Mouse (Mus musculus): ENCODE measurements around the gene Alg12. TPM values are rescaled to one million over a fixed set of nuclear protein-coding genes. Genes with fewer than 3 reads are reported as not detected.

Gene Alg12
- polyA plus RNA-seq, 1 experiment, result 18.1 TPM

GRCm38 (mm10) chr15:88848661-88849060 is 29.5 kb upstream of the Alg12 start:
- Histone ChIP-seq H3K4me1 (ENCODE audit: control insufficient read depth, insufficient read depth, low read length) (peaks cover 40% of the 10 kb centered on the region), H3K27ac (ENCODE audit: insufficient read depth, low read depth, low read length) (no peak overlapping the region), H3K4me3 (ENCODE audit: insufficient read depth, low read depth, low read length) (no peak overlapping the region), H3K27me3 (replicated peaks; ENCODE audit: control insufficient read depth, insufficient read depth, low read length) (no peaks in the 10 kb centered on the region), H3K36me3 (ENCODE audit: control insufficient read depth, insufficient read depth, low read length) (no peaks in the 10 kb centered on the region)
- 100% methylated on average over 1 of the region's 1 CpGs for WGBS
- no peak for DNase-seq
- no peak for TF ChIP-seq CTCF (conservative IDR thresholded peaks at IDR 0.05; ENCODE audit: insufficient read depth, insufficient read length, low read depth, low read length)
- no peak for TF ChIP-seq POLR2A (IDR thresholded peaks at IDR 0.05; ENCODE audit: low read depth, low read length)

- TF ChIP-seq POLR2A (IDR thresholded peaks at IDR 0.05; ENCODE audit: low read depth, low read length) (no peak), CTCF (conservative IDR thresholded peaks at IDR 0.05; ENCODE audit: insufficient read depth, insufficient read length, low read depth, low read length) (no peak)
- Histone ChIP-seq H3K4me1 (ENCODE audit: control insufficient read depth, insufficient read depth, low read length) (peaks cover 4% of the 10 kb centered on the region), H3K36me3 (ENCODE audit: control insufficient read depth, insufficient read depth, low read length) (no peaks in the 10 kb centered on the region), H3K27me3 (replicated peaks; ENCODE audit: control insufficient read depth, insufficient read depth, low read length) (no peaks in the 10 kb centered on the region), H3K27ac (ENCODE audit: insufficient read depth, low read depth, low read length) (no peak overlapping the region), H3K4me3 (ENCODE audit: insufficient read depth, low read depth, low read length) (no peak overlapping the region)
- 95% methylated on average over 7 of the region's 7 CpGs for WGBS
- DNase-seq, result no peak
These were observed 25.8 kb upstream of the Alg12 start for GRCm38 (mm10) chr15:88844966-88845365.

GRCm38 (mm10) chr15:88843486-88844097 is 24.5 kb upstream of the Alg12 start:
- no peaks in the 10 kb centered on the region for H3K36me3 ChIP-seq (ENCODE audit: control insufficient read depth, insufficient read depth, low read length)
- DNase-seq, result no peak
- WGBS, result 64% methylated on average over 8 of the region's 8 CpGs

GRCm38 (mm10) chr15:88842300-88842673 is 23.2 kb upstream of the Alg12 start:
- DNase-seq, result no peak
- Histone ChIP-seq H3K36me3 (ENCODE audit: control insufficient read depth, insufficient read depth, low read length) (no peaks in the 10 kb centered on the region), H3K4me1 (ENCODE audit: control insufficient read depth, insufficient read depth, low read length) (peaks cover 10% of the 10 kb centered on the region), H3K4me3 (ENCODE audit: insufficient read depth, low read depth, low read length) (no peak overlapping the region), H3K27me3 (replicated peaks; ENCODE audit: control insufficient read depth, insufficient read depth, low read length) (no peaks in the 10 kb centered on the region), H3K27ac (ENCODE audit: insufficient read depth, low read depth, low read length) (no peak overlapping the region)
- WGBS, result 72% methylated on average over 3 of the region's 3 CpGs
- TF ChIP-seq POLR2A (IDR thresholded peaks at IDR 0.05; ENCODE audit: low read depth, low read length) (no peak), CTCF (conservative IDR thresholded peaks at IDR 0.05; ENCODE audit: insufficient read depth, insufficient read length, low read depth, low read length) (no peak)

More at GRCm38 (mm10) chr15:88843486-88844097, 24.5 kb upstream of the Alg12 start:
- TF ChIP-seq CTCF (conservative IDR thresholded peaks at IDR 0.05; ENCODE audit: insufficient read depth, insufficient read length, low read depth, low read length) (no peak), POLR2A (IDR thresholded peaks at IDR 0.05; ENCODE audit: low read depth, low read length) (no peak)
- no peak overlapping the region for H3K4me3 ChIP-seq (ENCODE audit: insufficient read depth, low read depth, low read length)
- no peaks in the 10 kb centered on the region for H3K27me3 ChIP-seq (replicated peaks; ENCODE audit: control insufficient read depth, insufficient read depth, low read length)
- no peak overlapping the region for H3K27ac ChIP-seq (ENCODE audit: insufficient read depth, low read depth, low read length)
- peaks cover 10% of the 10 kb centered on the region for H3K4me1 ChIP-seq (ENCODE audit: control insufficient read depth, insufficient read depth, low read length)

GRCm38 (mm10) chr15:88841580-88842299 is 22.6 kb upstream of the Alg12 start:
- Histone ChIP-seq H3K4me3 (ENCODE audit: insufficient read depth, low read depth, low read length) (no peak overlapping the region), H3K27me3 (replicated peaks; ENCODE audit: control insufficient read depth, insufficient read depth, low read length) (no peaks in the 10 kb centered on the region), H3K27ac (ENCODE audit: insufficient read depth, low read depth, low read length) (no peak overlapping the region), H3K36me3 (ENCODE audit: control insufficient read depth, insufficient read depth, low read length) (no peaks in the 10 kb centered on the region), H3K4me1 (ENCODE audit: control insufficient read depth, insufficient read depth, low read length) (peaks cover 10% of the 10 kb centered on the region)
- DNase-seq, result no peak
- 100% methylated on average over 3 of the region's 3 CpGs for WGBS
- no peak for TF ChIP-seq CTCF (conservative IDR thresholded peaks at IDR 0.05; ENCODE audit: insufficient read depth, insufficient read length, low read depth, low read length)
- no peak for TF ChIP-seq POLR2A (IDR thresholded peaks at IDR 0.05; ENCODE audit: low read depth, low read length)

GRCm38 (mm10) chr15:88841160-88841559 is 22.0 kb upstream of the Alg12 start:
- Histone ChIP-seq H3K27me3 (replicated peaks; ENCODE audit: control insufficient read depth, insufficient read depth, low read length) (no peaks in the 10 kb centered on the region), H3K27ac (ENCODE audit: insufficient read depth, low read depth, low read length) (no peak overlapping the region), H3K4me1 (ENCODE audit: control insufficient read depth, insufficient read depth, low read length) (peaks cover 15% of the 10 kb centered on the region), H3K4me3 (ENCODE audit: insufficient read depth, low read depth, low read length) (no peak overlapping the region), H3K36me3 (ENCODE audit: control insufficient read depth, insufficient read depth, low read length) (no peaks in the 10 kb centered on the region)
- TF ChIP-seq CTCF (conservative IDR thresholded peaks at IDR 0.05; ENCODE audit: insufficient read depth, insufficient read length, low read depth, low read length) (no peak), POLR2A (IDR thresholded peaks at IDR 0.05; ENCODE audit: low read depth, low read length) (no peak)
- no peak for DNase-seq
- 87% methylated on average over 2 of the region's 2 CpGs for WGBS

GRCm38 (mm10) chr15:88840126-88840525 is 21.0 kb upstream of the Alg12 start:
- peak; percentile 89 for DNase-seq
- no peaks in the 10 kb centered on the region for H3K36me3 ChIP-seq (ENCODE audit: control insufficient read depth, insufficient read depth, low read length)
- H3K4me3 ChIP-seq (ENCODE audit: insufficient read depth, low read depth, low read length), result no peak overlapping the region
- H3K4me1 ChIP-seq (ENCODE audit: control insufficient read depth, insufficient read depth, low read length), result peaks cover 16% of the 10 kb centered on the region
- WGBS, result 69% methylated on average over 10 of the region's 10 CpGs
- TF ChIP-seq POLR2A (IDR thresholded peaks at IDR 0.05; ENCODE audit: low read depth, low read length) (no peak), CTCF (conservative IDR thresholded peaks at IDR 0.05; ENCODE audit: insufficient read depth, insufficient read length, low read depth, low read length) (no peak)
- H3K27me3 ChIP-seq (replicated peaks; ENCODE audit: control insufficient read depth, insufficient read depth, low read length), result no peaks in the 10 kb centered on the region
- H3K27ac ChIP-seq (ENCODE audit: insufficient read depth, low read depth, low read length), result peak overlapping the region; percentile 97

Measured in kidney, adult 2 months (tissue).